Mouse (Mus musculus) kidney, adult 2 months (tissue): ENCODE data around the gene Arl15. TPM values are rescaled to one million over a fixed set of nuclear protein-coding genes. Genes with fewer than 3 reads are reported as not detected.
A peak's percentile ranks its signal among the peaks of the same experiment; 100 is the strongest.

ENCODE experiments used
- DNase-seq: peaks from one replicate; pipeline ENCODE4 v3.0.0; 2021
- H3K27ac ChIP-seq: fragments of 200-500 bp; 2 replicates; pipeline ENCODE4 v1.5.1; 2012; ENCODE audit warnings: low read depth, low read length, control low read depth, inconsistent platforms; ENCODE audit not compliant: insufficient read depth
- H3K27me3 ChIP-seq: fragments of 200-500 bp; replicated peaks from 2 replicates; pipeline ENCODE4 v1.6.1; 2012; ENCODE audit warnings: mild to moderate bottlenecking, moderate library complexity, low read length, inconsistent platforms; ENCODE audit not compliant: control insufficient read depth, insufficient read depth
- H3K36me3 ChIP-seq: fragments of 200-500 bp; 2 replicates; pipeline ENCODE4 v1.6.1; 2012; ENCODE audit warnings: mild to moderate bottlenecking, moderate library complexity, low read length, inconsistent platforms; ENCODE audit not compliant: control insufficient read depth, insufficient read depth
- H3K4me1 ChIP-seq: fragments of 200-500 bp; 2 replicates; pipeline ENCODE4 v1.6.1; 2011; ENCODE audit warnings: low read length; ENCODE audit not compliant: control insufficient read depth, insufficient read depth
- H3K4me3 ChIP-seq: fragments of 200-500 bp; 2 replicates; pipeline ENCODE4 v1.5.1; 2011; ENCODE audit warnings: mild to moderate bottlenecking, low read depth, low read length, control low read depth; ENCODE audit not compliant: insufficient read depth
- CTCF ChIP-seq: fragments of 200-500 bp; conservative IDR thresholded peaks from 2 replicates; pipeline ENCODE4 v1.5.1; 2011; ENCODE audit warnings: low read depth, mild to moderate bottlenecking, control low read depth, low read length, moderate library complexity, mixed read lengths; ENCODE audit not compliant: insufficient read depth, insufficient read length
- POLR2A ChIP-seq: fragments of 200-500 bp; IDR thresholded peaks from one replicate; pipeline ENCODE4 v1.6.1; 2011; ENCODE audit warnings: low read depth, low read length, control low read depth
- WGBS: fragments of 180-500 bp; shearing (Covaris S2); methylation state at CpG from one replicate; pipeline ENCODE4 v1.1.7; 2018; 5-methylcytosine and 5-hydroxymethylcytosine counted together
- polyA plus RNA-seq: library from polyadenylated mRNA; depleted of rRNA; stranded (reverse); fragments of >200 nt; gene quantifications from 2 replicates; pipeline ENCODE4 v1.2.3, GENCODE M21; 2012

Arl15 gene
- polyA plus RNA-seq, 1 experiment, result 9.4 TPM

DNA sequence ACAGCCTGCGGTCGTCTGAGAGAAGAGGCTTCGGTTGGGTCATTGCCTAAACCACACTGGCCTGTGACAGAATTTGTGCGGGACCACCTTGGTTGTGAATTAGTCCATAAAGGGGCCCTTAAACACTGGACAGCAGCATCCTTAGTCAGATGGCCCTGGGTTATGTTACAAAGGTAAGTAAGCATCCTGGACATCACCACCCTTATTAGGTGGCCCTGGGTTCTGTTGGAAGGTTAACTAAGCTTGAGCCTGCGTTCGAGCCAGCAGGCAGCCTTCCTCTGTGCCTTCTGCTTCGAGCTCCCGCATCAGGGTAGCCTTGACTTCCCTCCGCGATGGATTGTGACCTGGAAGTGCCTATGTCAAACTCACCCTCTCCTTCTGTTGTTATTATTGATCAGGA is 68.6 kb downstream of the Arl15 start:
- Histone ChIP-seq H3K27ac (no peak overlapping the region), H3K4me1 (peaks cover 7% of the 10 kb centered on the region; the same call in 1 of the 2 replicates), H3K4me3 (no peak overlapping the region), H3K36me3 (no peaks in the 10 kb centered on the region), H3K27me3 (no peaks in the 10 kb centered on the region)
- WGBS, result 87% methylated on average over 10 of the region's 10 CpGs
- no peak for DNase-seq
- TF ChIP-seq CTCF (no peak), POLR2A (no peak)

- Histone ChIP-seq H3K36me3 (no peaks in the 10 kb centered on the region), H3K27me3 (no peaks in the 10 kb centered on the region), H3K4me1 (peaks cover 7% of the 10 kb centered on the region; the same call in 1 of the 2 replicates), H3K4me3 (no peak overlapping the region), H3K27ac (no peak overlapping the region)
- DNase-seq, result no peak
- 73% methylated on average over 10 of the region's 10 CpGs for WGBS
- TF ChIP-seq POLR2A, result no peak
- TF ChIP-seq CTCF, result no peak
Measured at GRCm38 (mm10) chr13:113863688-113864087, 69.4 kb downstream of the Arl15 start.

DNA sequence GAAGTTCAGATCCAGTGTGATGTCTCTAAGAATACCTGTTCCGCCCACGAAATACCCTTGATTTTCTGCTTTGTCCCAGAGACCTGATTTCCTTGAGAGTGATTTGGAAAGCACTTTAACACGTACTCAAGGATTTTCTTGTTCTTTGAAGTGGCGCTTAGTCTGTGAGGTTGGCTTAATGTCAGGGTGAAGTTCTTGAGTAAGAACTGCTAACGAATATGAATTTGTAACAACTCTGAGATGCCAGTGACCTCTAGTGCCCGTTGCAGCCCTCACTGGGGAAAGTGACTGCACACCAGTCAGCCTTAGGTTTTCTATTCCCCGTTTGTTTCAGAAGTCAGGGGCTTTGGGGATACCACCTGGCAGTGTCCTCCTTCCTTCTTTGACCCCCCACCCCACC is 70.0 kb downstream of the Arl15 start:
- peaks cover 7% of the 10 kb centered on the region; the same call in 1 of the 2 replicates for H3K4me1 ChIP-seq
- no peaks in the 10 kb centered on the region for H3K36me3 ChIP-seq
- TF ChIP-seq CTCF (peak; percentile 61), POLR2A (no peak)
- no peak overlapping the region for H3K27ac ChIP-seq
- H3K4me3 ChIP-seq, result no peak overlapping the region
- 42% methylated on average over 7 of the region's 7 CpGs for WGBS
- no peaks in the 10 kb centered on the region for H3K27me3 ChIP-seq
- peak; percentile 52 for DNase-seq

DNA sequence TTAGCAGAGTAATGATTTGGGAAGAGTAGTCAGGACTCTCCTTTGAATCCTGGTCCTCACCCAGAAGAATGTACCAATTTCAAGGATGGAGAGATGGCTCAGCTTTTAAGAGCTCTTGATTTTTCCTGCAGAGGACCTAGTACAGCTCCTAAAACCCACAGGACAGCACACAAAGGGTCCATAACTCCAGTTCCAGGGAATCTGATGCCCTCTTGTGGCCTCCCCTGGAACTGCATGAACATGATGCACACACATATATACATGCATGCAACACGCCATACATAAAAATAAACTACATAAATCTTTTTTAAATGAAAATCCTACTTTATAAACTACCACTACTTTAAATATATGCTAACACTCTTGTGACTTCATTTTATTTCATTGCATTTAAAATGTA is 70.6 kb downstream of the Arl15 start:
- Histone ChIP-seq H3K36me3 (no peaks in the 10 kb centered on the region), H3K4me1 (peaks cover 7% of the 10 kb centered on the region; the same call in 1 of the 2 replicates), H3K27ac (no peak overlapping the region), H3K4me3 (no peak overlapping the region), H3K27me3 (no peaks in the 10 kb centered on the region)
- TF ChIP-seq POLR2A (no peak), CTCF (peak; percentile 77)
- DNase-seq, result peak; percentile 68
- WGBS, result 44% methylated on average over 1 of the region's 1 CpGs

GRCm38 (mm10) chr13:113865378-113865777 is 71.1 kb downstream of the Arl15 start:
- DNase-seq, result no peak
- TF ChIP-seq POLR2A, result no peak
- TF ChIP-seq CTCF, result no peak
- WGBS, result 45% methylated on average over 6 of the region's 6 CpGs

GRCm38 (mm10) chr13:113865806-113866205 is 71.5 kb downstream of the Arl15 start:
- H3K27ac ChIP-seq, result no peak overlapping the region
- no peaks in the 10 kb centered on the region for H3K27me3 ChIP-seq
- TF ChIP-seq POLR2A, result no peak
- TF ChIP-seq CTCF, result peak; percentile 90
- H3K36me3 ChIP-seq, result no peaks in the 10 kb centered on the region
- DNase-seq, result peak; percentile 68
- 29% methylated on average over 7 of the region's 7 CpGs for WGBS
- no peak overlapping the region for H3K4me3 ChIP-seq
- H3K4me1 ChIP-seq, result peaks cover 7% of the 10 kb centered on the region; the same call in 1 of the 2 replicates

More at GRCm38 (mm10) chr13:113865378-113865777, 71.1 kb downstream of the Arl15 start:
- no peaks in the 10 kb centered on the region for H3K36me3 ChIP-seq
- no peak overlapping the region for H3K4me3 ChIP-seq
- peaks cover 7% of the 10 kb centered on the region; the same call in 1 of the 2 replicates for H3K4me1 ChIP-seq
- H3K27ac ChIP-seq, result no peak overlapping the region
- H3K27me3 ChIP-seq, result no peaks in the 10 kb centered on the region

DNA sequence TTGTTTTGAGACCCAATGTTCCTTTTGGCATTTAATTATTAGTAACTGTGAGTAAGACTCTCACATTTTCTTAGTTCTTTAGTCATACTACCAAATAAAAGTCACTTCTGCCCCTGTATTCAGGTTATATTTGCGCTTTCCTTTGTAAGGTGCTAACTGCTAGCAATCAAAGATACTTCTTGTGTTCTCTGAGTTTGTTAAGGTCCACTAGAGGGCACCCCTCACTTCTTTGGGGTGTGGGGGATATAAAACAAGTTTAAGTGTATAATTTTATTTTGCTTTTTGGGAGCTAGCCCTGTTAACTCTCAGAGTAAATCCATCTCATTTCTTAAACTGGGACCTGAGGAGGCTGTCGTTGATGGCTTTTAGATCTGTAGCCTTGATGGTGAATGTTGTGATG is 73.4 kb downstream of the Arl15 start:
- Histone ChIP-seq H3K4me1 (peaks cover 7% of the 10 kb centered on the region; the same call in 1 of the 2 replicates), H3K36me3 (no peaks in the 10 kb centered on the region), H3K4me3 (no peak overlapping the region), H3K27ac (no peak overlapping the region), H3K27me3 (no peaks in the 10 kb centered on the region)
- WGBS, result 94% methylated on average over 2 of the region's 2 CpGs
- TF ChIP-seq CTCF, result no peak
- no peak for TF ChIP-seq POLR2A
- DNase-seq, result peak; percentile 28
